Mouse (Mus musculus) mouse embryonic stem cell (cell line): ENCODE measurements around the gene C2cd5.

ENCODE experiments used
- in situ Hi-C, 2 experiments: fragments of 300-500 bp; cut with MboI; formaldehyde crosslinking; loops; 1 replicate in 1 of 2; 3 replicates in 1 of 2; pipeline ENCODE4 v1.14.3; 2019 to 2020; ENCODE audit warnings: low sequenced_read_pairs in 2 of 2, low pct_unique_long_range_greater_than_20kb in 1 of 2, mixed read lengths in 1 of 2; ENCODE audit not compliant: unreplicated experiment in 1 of 2

C2cd5 gene

GRCm38 (mm10) chr6:143087332-143087731 lies 12.6 kb downstream of the C2cd5 start:
- in situ Hi-C loops = no loop called here

DNA sequence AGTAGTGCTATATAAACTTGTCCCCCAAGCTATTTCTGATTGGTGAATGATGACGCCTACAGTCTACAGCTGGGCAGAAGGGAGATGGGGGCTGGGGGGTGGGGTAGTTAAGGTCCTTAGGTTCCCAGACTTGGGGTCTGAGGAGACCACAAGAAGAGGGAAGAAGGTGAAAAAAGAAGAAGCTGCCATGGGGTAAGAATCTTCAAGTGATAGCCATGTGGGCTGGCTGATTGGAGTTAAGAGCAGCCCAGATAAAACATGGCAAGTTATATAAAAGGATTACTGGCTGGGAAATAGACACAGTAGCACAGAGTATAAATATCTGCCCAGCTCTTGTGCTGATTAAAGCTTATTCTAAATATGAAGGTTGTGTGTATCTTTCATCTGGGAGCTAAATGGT lies 14.0 kb downstream of the C2cd5 start:
- in situ Hi-C loops = no loop called here

- in situ Hi-C loops = no loop called here
These were observed 15.5 kb downstream of the C2cd5 start for GRCm38 (mm10) chr6:143084314-143085025.

GRCm38 (mm10) chr6:143081479-143082106 lies 18.3 kb downstream of the C2cd5 start:
- in situ Hi-C loops = no loop called here

DNA sequence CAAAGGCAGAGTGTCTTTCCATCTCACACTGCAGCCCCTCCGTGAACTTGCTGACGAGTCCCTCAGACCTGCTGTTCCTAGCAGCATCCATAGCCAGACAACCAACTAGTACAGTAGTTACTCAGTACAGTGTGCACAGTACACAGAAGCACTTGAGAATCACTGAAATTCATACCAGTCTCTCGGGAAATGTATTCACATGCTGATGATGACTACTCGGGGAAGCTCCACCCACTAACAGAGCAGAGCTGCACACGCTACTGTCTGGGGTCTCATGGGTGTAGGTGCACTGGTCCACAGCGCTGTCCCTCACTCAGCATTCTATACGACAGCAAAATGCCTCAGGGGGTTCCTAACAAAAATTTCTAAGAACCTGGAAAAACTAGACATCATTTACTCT lies 19.2 kb downstream of the C2cd5 start:
- in situ Hi-C loops = no loop called here

DNA sequence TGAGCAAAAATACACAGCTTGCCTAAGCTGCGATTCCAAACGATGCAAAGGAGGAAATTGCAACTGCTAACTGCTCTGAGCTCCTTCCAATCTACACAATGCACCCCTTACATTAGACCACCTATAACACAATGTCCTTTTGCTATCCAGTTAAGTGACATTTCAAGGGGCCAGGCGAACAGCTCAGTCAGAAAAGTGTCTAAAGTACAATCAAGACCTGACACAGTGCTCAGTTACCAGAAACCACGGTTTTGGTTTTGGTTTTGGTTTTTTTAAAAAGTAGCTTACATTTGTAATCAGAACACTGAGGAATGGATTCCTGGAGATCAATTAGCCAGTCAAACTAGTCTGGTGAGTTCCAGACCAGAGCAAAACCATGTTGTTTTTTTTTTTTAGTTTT lies 20.8 kb downstream of the C2cd5 start:
- in situ Hi-C loops = no loop called here

- in situ Hi-C loops = no loop called here
These were observed 23.5 kb downstream of the C2cd5 start for GRCm38 (mm10) chr6:143076461-143076860.

DNA sequence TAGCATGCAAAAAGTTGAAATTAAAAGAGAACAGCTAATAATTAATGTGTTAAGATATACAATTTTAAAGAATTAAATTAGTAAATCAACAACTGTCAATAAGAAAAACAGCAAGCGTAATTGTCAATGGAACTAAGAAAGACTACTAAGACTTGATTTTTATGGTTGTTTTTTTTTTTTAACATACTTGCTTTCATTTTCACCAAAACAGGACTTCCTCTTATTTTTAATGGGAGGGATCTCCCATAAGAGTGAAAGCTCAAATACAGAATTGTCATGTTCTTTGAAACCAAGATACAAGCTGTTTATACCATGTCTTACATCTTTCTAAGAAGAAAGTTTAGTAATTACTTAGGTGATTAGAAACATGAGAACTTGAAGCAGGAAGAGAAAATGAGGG lies 26.0 kb downstream of the C2cd5 start:
- in situ Hi-C loops = no loop called here

DNA sequence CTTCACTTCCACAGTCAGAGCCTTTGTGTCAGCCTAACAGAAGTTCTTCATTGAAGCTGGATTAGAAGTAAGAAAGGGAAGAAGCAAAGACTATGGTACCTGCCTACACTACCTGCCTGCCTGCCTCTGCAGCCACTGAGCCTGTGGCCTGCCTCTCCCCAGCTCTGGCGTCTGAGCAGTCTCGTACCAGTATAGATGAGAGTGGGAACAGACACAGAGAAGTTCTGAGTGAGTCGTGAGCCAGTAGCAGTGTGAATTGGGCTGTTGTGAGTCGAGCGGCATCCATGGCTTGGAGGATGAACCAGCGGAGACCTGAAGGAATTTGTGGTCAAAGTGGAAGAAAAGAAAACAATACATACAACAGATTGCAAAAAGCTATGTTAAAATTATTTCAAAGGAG lies 26.5 kb downstream of the C2cd5 start:
- in situ Hi-C loops = no loop called here

DNA sequence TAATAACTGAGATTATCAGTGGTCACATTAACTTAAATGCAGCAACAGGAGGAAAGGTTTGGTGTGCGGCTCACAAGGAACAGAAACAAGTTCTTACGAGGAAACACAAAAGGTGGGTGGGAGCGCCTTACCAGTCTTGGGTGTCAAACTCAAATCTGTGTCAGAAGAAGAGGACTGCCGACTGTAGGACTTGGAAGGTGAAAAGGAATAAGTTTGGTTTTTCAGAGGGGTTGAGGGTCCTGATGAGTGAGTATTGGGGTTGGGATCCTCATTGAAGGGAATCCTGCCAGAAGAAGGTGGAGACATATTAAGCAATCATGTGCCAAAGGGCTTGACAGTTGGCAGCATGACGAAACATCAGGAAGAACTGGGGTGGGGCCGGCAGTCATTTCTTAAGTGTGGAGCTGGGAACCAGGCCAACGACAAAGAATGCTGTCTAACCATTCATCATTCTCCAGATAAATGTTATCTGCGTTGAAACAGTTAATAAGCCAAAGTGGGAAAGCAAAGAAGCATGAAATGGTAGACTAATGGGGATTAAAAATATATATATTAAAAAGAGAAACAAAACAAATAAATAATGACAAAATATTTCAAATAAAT lies 27.4 kb downstream of the C2cd5 start:
- in situ Hi-C loops = no loop called here

DNA sequence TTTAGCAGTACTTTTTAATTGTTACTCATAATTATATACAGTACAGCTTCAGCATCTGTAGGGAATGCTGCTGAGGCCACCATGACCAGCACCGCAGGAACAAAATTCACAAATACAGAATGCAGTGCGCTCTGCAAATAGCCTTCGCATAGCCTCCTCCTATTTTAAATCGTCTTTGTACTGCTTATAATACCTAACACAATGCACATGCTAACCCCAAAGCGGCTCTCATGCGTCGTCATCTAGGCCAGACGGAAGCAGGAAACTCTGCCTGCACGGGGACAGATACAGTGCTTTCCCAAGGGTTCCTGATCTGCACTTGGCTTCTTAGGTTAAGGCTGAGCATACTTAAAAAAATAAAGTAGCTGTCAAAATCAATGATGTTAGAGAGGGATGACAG lies 29.2 kb downstream of the C2cd5 start:
- in situ Hi-C loops = no loop called here

DNA sequence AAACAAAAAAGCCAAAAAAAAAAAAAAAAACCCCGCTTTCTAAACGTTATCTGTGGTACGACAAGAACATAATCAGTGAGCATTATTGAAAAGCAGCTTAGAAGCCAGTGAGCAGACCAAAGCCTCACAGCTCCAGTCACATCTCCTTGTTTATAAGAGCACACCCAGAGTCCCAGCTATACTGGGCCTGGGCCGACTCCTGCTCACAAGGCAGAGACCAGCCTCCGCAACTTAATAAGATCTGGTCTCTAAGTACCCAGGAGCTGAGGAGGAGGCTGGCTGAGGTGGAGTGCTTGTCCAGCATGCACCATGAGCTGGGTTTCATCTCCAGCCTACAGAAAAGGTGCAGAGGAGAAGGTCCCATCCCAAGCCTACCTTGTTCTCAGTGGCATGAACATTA lies 29.9 kb downstream of the C2cd5 start:
- in situ Hi-C loops = no loop called here

DNA sequence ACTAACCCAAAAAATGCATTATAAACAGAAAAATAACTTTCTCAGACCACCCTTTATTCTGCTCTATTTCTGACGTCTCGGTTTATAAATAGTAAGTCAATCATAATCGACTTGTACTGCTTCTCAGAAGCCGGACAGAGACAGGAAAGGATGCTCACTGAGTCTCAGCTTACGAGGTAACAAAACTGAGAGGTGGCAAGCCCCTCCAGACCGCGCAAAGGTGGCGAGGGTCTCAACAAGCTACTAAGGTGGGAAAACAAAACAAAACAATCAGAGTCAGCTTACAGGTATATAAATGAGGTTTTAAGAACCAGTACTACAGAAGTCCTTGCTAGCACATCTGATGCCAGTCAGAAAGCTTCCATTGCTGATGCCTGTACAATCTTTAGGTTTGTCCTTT lies 30.3 kb downstream of the C2cd5 start:
- in situ Hi-C loops = no loop called here

DNA sequence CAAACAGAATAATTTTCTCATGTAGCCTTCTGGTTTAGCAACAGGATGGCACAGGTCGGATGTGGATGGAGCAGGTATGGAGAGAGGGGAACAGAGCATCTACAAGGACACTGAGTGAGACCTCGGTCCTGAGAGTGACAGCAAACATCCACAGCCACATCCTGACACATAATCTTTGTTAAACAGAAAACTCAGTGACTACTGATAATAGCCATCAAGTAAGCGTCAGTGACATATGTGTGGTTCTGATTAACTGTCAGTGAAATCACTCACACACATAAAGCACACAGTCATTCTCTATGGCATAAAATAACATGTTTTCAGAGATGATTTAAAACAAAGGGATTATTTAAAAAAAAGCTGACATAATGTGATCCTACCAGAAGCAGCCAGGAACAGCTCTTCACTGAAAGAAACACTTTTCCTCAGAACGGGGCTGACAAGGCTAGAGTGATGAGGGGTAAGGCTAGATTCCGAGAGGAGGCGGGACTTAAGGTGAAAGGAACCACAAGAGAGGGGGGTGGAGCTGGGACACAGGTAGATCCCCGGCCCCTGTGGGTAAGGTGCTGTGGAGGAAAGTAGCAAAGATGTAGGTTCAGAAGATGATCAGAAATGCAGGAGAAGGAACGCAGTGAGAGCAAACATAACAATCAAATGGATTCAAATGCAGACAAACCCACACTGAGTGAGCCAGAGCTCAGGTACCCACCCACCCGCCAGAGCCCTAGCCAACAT lies 31.6 kb downstream of the C2cd5 start:
- in situ Hi-C loops = no loop called here

DNA sequence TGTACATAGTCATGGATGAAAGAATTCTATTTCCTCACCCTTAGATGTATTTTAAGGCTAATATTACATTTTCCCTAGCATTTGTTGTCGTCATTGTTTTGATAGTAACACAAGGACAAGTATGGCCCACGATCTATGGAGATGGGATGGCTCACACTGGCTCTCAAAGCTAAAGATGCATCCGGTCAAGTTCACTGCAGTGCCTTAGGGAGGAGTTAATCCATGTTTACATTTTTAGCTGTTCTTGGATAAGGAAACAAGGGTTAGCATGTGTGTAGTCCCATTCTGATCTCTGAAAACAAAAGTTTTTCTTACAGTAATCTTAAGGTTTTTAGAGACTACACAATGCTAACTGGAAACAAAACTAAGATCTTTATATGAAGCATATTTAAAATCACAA lies 32.3 kb downstream of the C2cd5 start:
- in situ Hi-C loops = no loop called here

DNA sequence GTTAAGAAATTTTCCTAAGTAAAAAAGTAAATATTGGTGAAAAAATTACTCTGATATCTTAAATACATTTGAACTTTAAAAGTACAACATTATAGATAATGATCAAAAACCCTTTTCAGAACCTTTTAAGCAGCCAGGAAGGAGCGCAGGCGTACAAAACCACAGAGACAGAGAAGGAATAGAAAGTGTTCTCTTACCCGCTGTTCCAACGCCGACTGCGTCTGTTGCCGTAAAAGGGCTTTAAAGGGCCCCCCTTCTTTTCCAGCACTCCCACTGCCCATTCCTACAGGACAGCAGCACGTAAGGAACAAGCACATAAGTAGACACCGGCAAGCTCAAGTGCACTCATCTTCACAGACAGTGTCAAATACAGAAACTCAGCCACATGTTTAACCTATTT lies 33.1 kb downstream of the C2cd5 start:
- in situ Hi-C loops = no loop called here

DNA sequence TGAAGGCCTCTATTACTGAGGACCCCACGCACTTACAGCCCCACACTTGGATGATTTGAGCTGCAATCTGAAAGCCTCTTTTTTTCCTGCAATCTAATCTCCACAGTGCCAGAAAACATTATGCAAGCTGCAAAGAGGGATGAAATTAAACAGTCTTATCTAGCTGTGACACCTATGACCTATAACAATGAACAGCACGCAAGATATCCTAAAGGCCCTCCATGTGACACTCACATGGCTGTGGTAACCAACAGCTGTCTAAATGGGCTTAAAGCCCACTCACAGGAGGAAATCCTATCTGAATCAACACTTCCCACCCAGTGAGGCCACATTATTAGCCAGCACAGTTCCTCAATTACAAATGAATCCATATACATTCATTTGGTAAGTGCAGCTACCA lies 35.9 kb downstream of the C2cd5 start:
- in situ Hi-C loops = no loop called here

DNA sequence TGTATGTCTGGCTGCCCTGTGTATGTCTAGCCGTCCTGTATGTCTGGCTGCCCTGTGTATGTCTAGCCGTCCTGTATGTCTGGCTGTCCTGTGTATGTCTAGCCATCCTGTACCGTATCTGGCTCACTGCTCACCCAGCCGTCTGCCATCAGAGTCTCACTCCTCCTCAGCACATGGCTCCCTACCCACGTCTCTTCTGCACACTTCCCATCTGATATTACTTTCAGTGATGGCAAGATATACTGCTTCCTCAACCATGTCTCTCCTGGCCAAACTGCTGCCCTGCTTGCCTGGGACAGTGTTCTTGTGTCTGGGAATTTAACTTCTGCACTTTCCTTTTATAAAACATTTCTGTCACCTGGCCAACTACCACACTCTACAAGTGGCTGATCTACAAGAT lies 42.3 kb downstream of the C2cd5 start:
- in situ Hi-C loops = no loop called here

- in situ Hi-C loops = no loop called here
These were observed 48.4 kb downstream of the C2cd5 start for GRCm38 (mm10) chr6:143051566-143051965.
